Mouse (Mus musculus) myocyte (in vitro differentiated cells): Measurements from ENCODE around the gene C1qb. TPM values are rescaled to one million over a fixed set of nuclear protein-coding genes. Genes with fewer than 3 reads are reported as not detected.

ENCODE experiments used
- H3K27me3 ChIP-seq: one replicate; pipeline ENCODE4 v1.6.1; 2011; ENCODE audit not compliant: control insufficient read depth, insufficient read depth, insufficient read length
- H3K36me3 ChIP-seq: one replicate; pipeline ENCODE4 v1.6.1; 2011; ENCODE audit not compliant: control insufficient read depth, insufficient read depth
- H3K4me2 ChIP-seq: one replicate; pipeline ENCODE4 v1.6.1; 2011; ENCODE audit warnings: low read depth, control low read depth
- H3K4me3 ChIP-seq: one replicate; pipeline ENCODE4 v1.5.1; 2011; ENCODE audit warnings: mild to moderate bottlenecking, control low read depth, moderate library complexity
- H3K79me2 ChIP-seq: one replicate; pipeline ENCODE4 v1.6.1; 2011; ENCODE audit not compliant: control insufficient read depth, insufficient read depth
- H3ac ChIP-seq: one replicate; pipeline ENCODE4 v1.6.1; 2011; ENCODE audit not compliant: control insufficient read depth, insufficient read length
- CEBPB ChIP-seq: IDR thresholded peaks from 2 replicates; pipeline ENCODE4 v1.6.1; 2011; ENCODE audit warnings: mild to moderate bottlenecking, moderate library complexity; ENCODE audit not compliant: poor library complexity, insufficient read depth, severe bottlenecking
- E2F4 ChIP-seq: IDR thresholded peaks from one replicate; pipeline ENCODE4 v1.6.1; 2011; ENCODE audit warnings: mild to moderate bottlenecking, control low read depth, moderate library complexity; ENCODE audit not compliant: insufficient read depth
- MAX ChIP-seq: IDR thresholded peaks from one replicate; pipeline ENCODE4 v1.6.1; 2011; ENCODE audit warnings: low read depth, mild to moderate bottlenecking, control low read depth
- MYOD1 ChIP-seq, 3 experiments: IDR thresholded peaks; one replicate each; pipeline ENCODE4 v1.6.1; 2011; ENCODE audit warnings: control low read depth in 2 of 3, low read depth in 2 of 3, mild to moderate bottlenecking in 2 of 3, moderate library complexity in 1 of 3; ENCODE audit not compliant: insufficient read length in 2 of 3, control insufficient read depth in 1 of 3
- MYOG ChIP-seq, 3 experiments: IDR thresholded peaks; one replicate each; pipeline ENCODE4 v1.6.1; 2011; ENCODE audit warnings: control low read depth in 2 of 3, low read depth in 2 of 3, mild to moderate bottlenecking in 2 of 3; ENCODE audit not compliant: insufficient read length in 2 of 3, control insufficient read depth in 1 of 3, insufficient read depth in 1 of 3
- POLR2A ChIP-seq: IDR thresholded peaks from one replicate; pipeline ENCODE4 v1.6.1; 2011; ENCODE audit warnings: low read depth, mild to moderate bottlenecking, control low read depth, moderate library complexity; ENCODE audit not compliant: insufficient read length
- POLR2AphosphoS2 ChIP-seq: IDR thresholded peaks from one replicate; pipeline ENCODE4 v1.6.1; 2011; ENCODE audit warnings: low read depth, control low read depth; ENCODE audit not compliant: insufficient read length
- REST ChIP-seq: IDR thresholded peaks from one replicate; pipeline ENCODE4 v1.6.1; 2011; ENCODE audit warnings: mild to moderate bottlenecking, control low read depth, moderate library complexity; ENCODE audit not compliant: insufficient read depth, insufficient read length
- SRF ChIP-seq: IDR thresholded peaks from one replicate; pipeline ENCODE4 v1.6.1; 2011; ENCODE audit warnings: low read depth; ENCODE audit not compliant: control insufficient read depth, insufficient read length
- TCF12 ChIP-seq: IDR thresholded peaks from one replicate; pipeline ENCODE4 v1.6.1; 2011; ENCODE audit warnings: mild to moderate bottlenecking, control low read depth; ENCODE audit not compliant: poor library complexity, insufficient read depth, severe bottlenecking
- TCF3 ChIP-seq: IDR thresholded peaks from one replicate; pipeline ENCODE4 v1.6.1; 2011; ENCODE audit warnings: low read depth, control low read depth; ENCODE audit not compliant: insufficient read length
- USF1 ChIP-seq: IDR thresholded peaks from one replicate; pipeline ENCODE4 v1.6.1; 2011; ENCODE audit warnings: low read depth, mild to moderate bottlenecking, control low read depth, moderate library complexity
- polyA plus RNA-seq: library from polyadenylated mRNA; unstranded; fragments of >200 nt; fragmentation: generic; extraction: Trizol; gene quantifications from one replicate; pipeline ENCODE4 v1.2.1, GENCODE M21; 2012; ENCODE audit warnings: missing spikeins

C1qb gene
- polyA plus RNA-seq, 1 experiment, result not detected

DNA sequence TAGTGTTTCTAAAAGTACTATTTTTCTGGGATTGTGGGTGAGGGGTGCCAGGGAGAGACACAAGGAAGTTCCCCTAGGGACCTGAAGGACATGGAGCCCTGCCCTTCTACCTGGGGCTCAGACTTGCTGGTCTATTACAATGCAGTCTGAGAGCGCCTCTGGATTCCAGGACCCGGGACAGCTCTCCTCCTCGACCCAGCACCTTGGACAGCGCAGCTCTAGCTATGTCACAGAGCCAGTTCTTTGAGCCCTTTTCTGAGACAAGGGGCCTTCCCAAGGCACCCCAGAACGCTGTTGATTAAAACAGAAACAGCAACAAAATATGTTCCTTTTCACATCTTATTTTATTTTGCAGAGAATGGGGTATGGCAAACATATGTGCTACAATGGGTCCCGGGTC, 38.5 kb upstream of the C1qb start:
- Histone ChIP-seq H3K4me2 (no peak overlapping the region), H3K79me2 (no peaks in the 10 kb centered on the region), H3K36me3 (no peaks in the 10 kb centered on the region), H3ac (no peak overlapping the region), H3K27me3 (peaks cover 13% of the 10 kb centered on the region), H3K4me3 (no peak overlapping the region)
- peak; percentile 85 for TF ChIP-seq MAX
- peak; percentile 90 for TF ChIP-seq REST
- no peak for TF ChIP-seq POLR2AphosphoS2

DNA sequence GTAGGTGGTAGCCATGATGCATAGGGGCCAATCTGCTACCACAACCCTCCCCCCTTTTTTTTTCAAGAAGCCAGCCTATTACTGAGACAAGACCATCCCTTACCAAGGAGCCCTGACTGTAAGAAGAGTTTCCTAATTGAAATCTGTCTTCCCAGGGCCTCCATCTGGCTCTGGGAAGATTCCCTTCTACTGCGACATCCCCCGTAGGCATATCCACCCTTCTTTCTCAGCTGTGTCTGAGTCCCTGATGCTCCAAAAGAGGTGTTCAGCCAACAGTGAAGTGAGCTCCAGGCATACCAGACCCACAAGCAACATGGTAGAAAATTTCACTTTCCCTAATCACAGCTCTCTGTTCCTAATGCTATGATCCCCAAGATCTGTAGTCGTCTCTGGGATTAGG, 33.5 kb upstream of the C1qb start:
- peaks cover 19% of the 10 kb centered on the region for H3K27me3 ChIP-seq

DNA sequence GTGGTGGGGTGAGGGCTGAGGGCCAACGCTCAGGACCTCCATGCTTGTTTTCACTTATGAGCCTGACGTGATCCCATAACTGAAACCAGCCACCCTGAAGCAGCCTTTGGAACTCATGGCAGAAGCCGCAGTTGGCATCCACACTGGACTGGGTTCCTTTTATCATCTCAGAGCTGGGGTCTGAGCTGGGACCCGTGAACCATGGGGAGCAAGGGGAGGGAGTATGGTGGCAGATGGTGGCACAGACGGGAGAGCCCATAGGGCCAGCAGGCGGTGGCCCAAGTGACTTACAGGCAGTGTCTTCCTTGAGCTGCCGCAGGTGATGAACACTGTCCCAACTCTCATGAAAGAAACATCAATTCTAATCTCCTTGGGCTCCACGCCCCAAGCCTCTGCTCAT, 32.8 kb upstream of the C1qb start:
- Histone ChIP-seq H3ac (no peak overlapping the region), H3K27me3 (peaks cover 26% of the 10 kb centered on the region), H3K79me2 (no peaks in the 10 kb centered on the region), H3K4me2 (no peak overlapping the region), H3K4me3 (no peak overlapping the region), H3K36me3 (no peaks in the 10 kb centered on the region)
- TF ChIP-seq SRF (no peak), TCF3 (no peak), E2F4 (no peak), CEBPB (no peak), USF1 (no peak)

More for the DNA sequence above, 33.5 kb upstream of the C1qb start:
- TF ChIP-seq TCF3, result no peak
- TF ChIP-seq POLR2A, result no peak
- no peak for TF ChIP-seq TCF12
- TF ChIP-seq MAX, result no peak
- TF ChIP-seq MYOD1 (IDR thresholded peaks at IDR 0.05; ENCODE audit: control insufficient read depth in 1 of 3, insufficient read length in 2 of 3, low read depth in 2 of 3), result no peak
- TF ChIP-seq CEBPB, result no peak
- no peak for TF ChIP-seq USF1
- TF ChIP-seq MYOG (IDR thresholded peaks at IDR 0.05; ENCODE audit: control insufficient read depth in 1 of 3, insufficient read depth in 1 of 3, insufficient read length in 2 of 3, low read depth in 2 of 3), result no peak
- no peak for TF ChIP-seq SRF
- TF ChIP-seq POLR2AphosphoS2, result no peak
- no peak for TF ChIP-seq REST
- TF ChIP-seq E2F4, result no peak
- Histone ChIP-seq H3K36me3 (no peaks in the 10 kb centered on the region), H3K79me2 (no peaks in the 10 kb centered on the region), H3ac (no peak overlapping the region), H3K4me2 (no peak overlapping the region), H3K4me3 (no peak overlapping the region)

DNA sequence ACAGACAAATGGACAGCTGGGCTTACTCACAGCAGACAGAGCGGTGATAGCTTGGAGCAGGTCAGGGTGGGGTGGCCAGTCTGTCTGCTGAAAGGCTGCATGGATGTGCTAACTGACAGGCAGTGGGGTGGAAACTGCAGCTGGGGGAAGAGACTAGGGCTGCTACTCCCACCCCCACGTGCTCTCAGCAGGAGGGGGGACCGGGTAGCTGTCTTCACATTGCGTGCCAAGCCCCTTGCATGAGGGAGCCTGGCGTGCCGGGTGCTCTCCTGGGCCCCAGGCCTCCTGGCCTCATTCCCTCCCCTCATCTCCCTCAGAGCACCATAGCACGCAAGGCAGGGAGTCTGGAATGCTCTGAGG, 31.2 kb upstream of the C1qb start:
- Histone ChIP-seq H3ac (no peak overlapping the region), H3K4me3 (no peak overlapping the region), H3K79me2 (no peaks in the 10 kb centered on the region), H3K4me2 (no peak overlapping the region), H3K27me3 (peaks cover 37% of the 10 kb centered on the region), H3K36me3 (no peaks in the 10 kb centered on the region)
- TF ChIP-seq POLR2AphosphoS2 (no peak), POLR2A (no peak), E2F4 (no peak), SRF (no peak), USF1 (no peak), MYOD1 (IDR thresholded peaks at IDR 0.05; ENCODE audit: control insufficient read depth in 1 of 3, insufficient read length in 2 of 3, low read depth in 2 of 3) (no peak), REST (no peak), MAX (no peak), CEBPB (no peak), TCF3 (no peak), TCF12 (no peak), MYOG (IDR thresholded peaks at IDR 0.05; ENCODE audit: control insufficient read depth in 1 of 3, insufficient read depth in 1 of 3, insufficient read length in 2 of 3, low read depth in 2 of 3) (no peak)

DNA sequence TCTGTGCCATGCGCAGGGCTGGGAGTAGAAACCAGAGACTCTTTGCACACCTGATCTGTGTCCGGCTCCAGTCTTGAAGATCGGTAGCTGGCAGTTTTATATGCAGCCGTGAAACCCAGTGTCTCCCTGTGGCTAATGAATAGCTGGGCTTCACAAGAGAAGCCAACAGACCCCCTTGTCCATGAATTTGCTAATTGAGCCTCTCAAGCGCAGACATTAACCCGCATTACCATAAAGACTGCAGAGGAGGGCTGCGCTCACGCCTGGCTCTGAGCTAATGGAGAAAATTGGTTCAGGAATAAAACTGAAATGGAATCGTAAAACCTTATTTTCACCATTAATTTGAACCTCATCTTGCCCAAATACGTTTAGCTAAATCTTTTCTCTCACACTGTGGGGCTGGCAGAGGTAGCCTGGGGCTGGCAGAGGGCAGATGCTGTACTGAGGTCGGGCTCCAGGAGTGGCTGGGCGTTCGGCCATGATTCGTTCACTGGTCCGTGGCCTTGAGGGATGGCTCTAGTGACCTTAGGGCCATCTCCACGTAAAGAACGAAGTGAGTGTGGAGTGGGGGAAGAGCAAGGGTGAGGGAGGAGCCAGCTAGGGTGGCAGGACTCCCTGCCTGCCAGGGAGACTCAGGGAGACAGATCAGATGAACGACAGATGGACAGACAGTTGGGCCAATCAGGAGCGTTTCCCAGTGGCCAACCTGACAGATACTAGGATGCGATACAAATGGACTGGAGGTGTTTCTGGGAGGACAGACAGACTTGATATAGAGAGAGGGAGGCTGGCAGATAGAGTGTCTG, 30.6 kb upstream of the C1qb start:
- no peaks in the 10 kb centered on the region for H3K79me2 ChIP-seq
- H3K4me2 ChIP-seq, result no peak overlapping the region
- no peak overlapping the region for H3ac ChIP-seq
- no peak overlapping the region for H3K4me3 ChIP-seq
- no peaks in the 10 kb centered on the region for H3K36me3 ChIP-seq
- TF ChIP-seq USF1 (no peak), SRF (no peak), TCF12 (no peak), POLR2A (no peak), POLR2AphosphoS2 (no peak), CEBPB (no peak), MYOG (IDR thresholded peaks at IDR 0.05; ENCODE audit: control insufficient read depth in 1 of 3, insufficient read depth in 1 of 3, insufficient read length in 2 of 3, low read depth in 2 of 3) (no peak), TCF3 (no peak), REST (no peak), E2F4 (no peak), MAX (no peak), MYOD1 (IDR thresholded peaks at IDR 0.05; ENCODE audit: control insufficient read depth in 1 of 3, insufficient read length in 2 of 3, low read depth in 2 of 3) (no peak)
- peaks cover 42% of the 10 kb centered on the region for H3K27me3 ChIP-seq
